Comparison of ENCODE assay signal across 8 mouse cellular contexts in the genomic region with DNA sequence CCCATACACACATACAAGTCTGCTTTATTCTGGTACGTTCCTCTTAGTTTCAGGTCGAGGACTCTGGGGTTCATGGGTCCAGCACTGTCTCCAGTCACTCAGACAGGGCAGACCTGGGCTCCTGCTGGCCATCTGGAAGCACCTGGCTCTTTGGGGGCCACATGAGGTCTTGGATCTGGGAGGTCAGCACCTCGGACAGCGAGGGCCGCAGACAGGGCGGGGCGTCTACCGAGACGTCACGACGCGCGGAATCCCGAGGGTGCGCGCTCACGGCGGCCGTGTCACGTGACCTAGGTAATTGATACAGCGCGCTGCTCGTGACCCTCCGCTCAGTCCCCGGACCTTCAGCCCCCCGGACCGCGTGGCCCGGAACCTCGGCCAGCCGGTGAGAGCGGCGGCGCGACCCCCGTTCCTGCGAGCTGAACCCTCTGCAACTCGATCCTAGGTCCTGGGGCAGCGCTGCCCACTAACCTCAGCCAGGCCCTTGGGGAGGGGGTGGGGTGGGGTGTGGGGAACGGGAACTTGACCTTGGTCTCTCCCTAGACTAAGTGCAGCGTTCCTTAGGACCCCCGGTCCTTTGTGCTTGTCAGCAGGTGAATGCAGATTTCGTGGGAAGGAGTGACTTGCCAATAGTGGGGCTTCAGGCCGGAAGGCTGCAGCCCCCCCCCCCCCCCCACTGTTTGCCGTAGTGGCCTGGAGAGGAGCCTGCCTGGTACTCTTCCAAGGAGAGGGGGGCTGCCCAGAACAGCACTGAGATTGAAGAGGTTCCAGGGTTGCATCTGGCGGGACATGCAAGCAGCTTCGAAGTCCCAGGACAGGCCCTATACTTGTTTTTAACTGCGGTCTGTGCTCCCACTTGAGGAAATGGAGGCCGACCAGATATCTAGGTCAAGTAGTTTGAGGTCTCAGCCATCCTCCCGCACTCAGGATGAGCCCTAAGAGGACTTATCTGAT. TPM values are rescaled to one million over a fixed set of nuclear protein-coding genes. Genes with fewer than 3 reads are reported as not detected.
DNase-seq lines count a peak whose midpoint lies in the region; ATAC-seq lines count a peak whose summit lies in the region.

A gene (plus strand): TSS at position 288 of the 954 bp plus-strand sequence.

- intact Hi-C loops in heart, postnatal 10 days (cut with DNase I), result no loop called here

- no peaks in the 10 kb centered on the region for H3K9me3 ChIP-seq in forebrain, embryonic 14.5 days (replicated peaks; ENCODE audit: control insufficient read depth, low read length)
- H3K9me3 ChIP-seq in liver, embryonic 15.5 days (replicated peaks), result no peaks in the 10 kb centered on the region
- H3K9me3 ChIP-seq in neural tube, embryonic 13.5 days, result no peaks in the 10 kb centered on the region

- peak within 1 kb of the TSS; percentile 84 for H3K9ac ChIP-seq in forebrain, embryonic 14.5 days (ENCODE audit: low read length)
- H3K9ac ChIP-seq in liver, embryonic 15.5 days, result no peak within 1 kb of the TSS
- H3K9ac ChIP-seq in neural tube, embryonic 13.5 days, result peak within 1 kb of the TSS; percentile 77

- 0 out of 2 replicates have a peak, but pooled peaks cover 2% of the 10 kb centered on the region for H3K36me3 ChIP-seq in forebrain, embryonic 14.5 days (ENCODE audit: control insufficient read depth, insufficient read depth, low read length)
- H3K36me3 ChIP-seq in liver, embryonic 15.5 days (replicated peaks), result no peaks in the 10 kb centered on the region
- H3K36me3 ChIP-seq in neural tube, embryonic 13.5 days, result no peaks in the 10 kb centered on the region

- no peak within 1 kb of the TSS for H3K27ac ChIP-seq in forebrain, embryonic 14.5 days (ENCODE audit: low read depth, low read length)
- no peak within 1 kb of the TSS for H3K27ac ChIP-seq in liver, embryonic 15.5 days (replicated peaks)
- no peak within 1 kb of the TSS for H3K27ac ChIP-seq in neural tube, embryonic 13.5 days (replicated peaks)

- no peaks in the 10 kb centered on the region for H3K27me3 ChIP-seq in forebrain, embryonic 14.5 days (replicated peaks; ENCODE audit: control insufficient read depth, insufficient read depth, low read length)
- no peaks in the 10 kb centered on the region; the same call in 1 of the 2 replicates for H3K27me3 ChIP-seq in liver, embryonic 15.5 days
- H3K27me3 ChIP-seq in neural tube, embryonic 13.5 days, result no peaks in the 10 kb centered on the region

- ATAC-seq in forebrain, embryonic 14.5 days, result peak; percentile 77
- ATAC-seq in liver, embryonic 15.5 days (ENCODE audit: insufficient read depth), result peak; percentile 51; the same call in 1 of the 2 replicates
- ATAC-seq in neural tube, embryonic 13.5 days (ENCODE audit: low read depth), result peak; percentile 74

- WGBS in forebrain, embryonic 14.5 days, result 5% methylated on average over 49 of the region's 50 CpGs
- WGBS in liver, embryonic 15.5 days (ENCODE audit: insufficient replicate concordance), result 3% methylated on average over 50 of the region's 50 CpGs
- WGBS in neural tube, embryonic 13.5 days, result 3% methylated on average over 48 of the region's 50 CpGs

- peak; percentile 30 for DNase-seq in MEL-GATA-1-ER (ENCODE audit: extremely low read depth, low read depth)
- peak; percentile 83 for DNase-seq in cerebellum, adult 11-12 months
- peak; percentile 81 for DNase-seq in forebrain, embryonic 14.5 days (ENCODE audit: low spot score)
- peak; percentile 75 to 80 for DNase-seq in heart, postnatal 10 days
- peak; percentile 90 to 93 for DNase-seq in kidney, postnatal 4 days
- DNase-seq in thymus, adult 18-20 months, result peak; percentile 16 to 26

- H3K4me1 ChIP-seq in forebrain, embryonic 14.5 days (ENCODE audit: control insufficient read depth, insufficient read depth, low read length), result peaks cover 6% of the 10 kb centered on the region; the same call in 1 of the 2 replicates
- H3K4me1 ChIP-seq in liver, embryonic 15.5 days (replicated peaks), result peaks cover 7% of the 10 kb centered on the region; the same call in 1 of the 2 replicates
- peaks cover 19% of the 10 kb centered on the region for H3K4me1 ChIP-seq in neural tube, embryonic 13.5 days (replicated peaks)

- H3K4me3 ChIP-seq in forebrain, embryonic 14.5 days (ENCODE audit: low read depth, low read length), result peak within 1 kb of the TSS; percentile 67
- peak within 1 kb of the TSS; percentile 61 for H3K4me3 ChIP-seq in liver, embryonic 15.5 days (replicated peaks)
- H3K4me3 ChIP-seq in neural tube, embryonic 13.5 days, result peak within 1 kb of the TSS; percentile 60

- H3K4me2 ChIP-seq in forebrain, embryonic 14.5 days (ENCODE audit: low read length), result peak within 1 kb of the TSS; percentile 79
- peak within 1 kb of the TSS; percentile 74 for H3K4me2 ChIP-seq in liver, embryonic 15.5 days
- H3K4me2 ChIP-seq in neural tube, embryonic 13.5 days, result peak within 1 kb of the TSS; percentile 80

RNA-seq across cellular contexts. Expression of the gene that starts here (rescaled TPM):
- polyA plus RNA-seq in forebrain, embryonic 14.5 days (2014; fragmentation: Nextera tagmentation; extraction: Ambion mirVana), result 17.5 and 19.8 TPM in 2 replicates
- total RNA-seq in heart, postnatal 10 days (2021), result 10 to 100 TPM; 13.3 to 14.2 TPM
- polyA plus RNA-seq in liver, embryonic 15.5 days (2015; fragmentation: Nextera tagmentation; extraction: Ambion mirVana), result 0.76 and 0.83 TPM in 2 replicates
- polyA plus RNA-seq in neural tube, embryonic 13.5 days (2015; fragmentation: Nextera tagmentation; extraction: Ambion mirVana), result 20.4 and 20.6 TPM in 2 replicates

Comparison
In these comparisons a context has a peak if more than half of its experiments do, and no peak if none do; other contexts are left out.
1. RNA of the gene that starts here (polyA plus RNA-seq): 20.4 to 20.6 TPM in neural tube, embryonic 13.5 days and 17.5 to 19.8 TPM in forebrain, embryonic 14.5 days; 0.76 to 0.83 TPM in liver, embryonic 15.5 days; every median in the first group is over 10 times any median in the second.
2. Peak in ATAC-seq, H3K4me3 ChIP-seq and H3K4me2 ChIP-seq in liver, embryonic 15.5 days; RNA of the gene not detected or under 1 TPM.
3. DNase-seq: peak in every context shown above with its lines; median percentile 92 in kidney, postnatal 4 days; 83 in cerebellum, adult 11-12 months; 81 in forebrain, embryonic 14.5 days; 78 in heart, postnatal 10 days; 30 in MEL-GATA-1-ER; 21 in thymus, adult 18-20 months.
4. Peak in every context shown above with its lines, with median percentiles within 50 percentile points of each other: ATAC-seq, H3K4me2 ChIP-seq and H3K4me3 ChIP-seq.